Mouse (Mus musculus) liver, embryonic 14.5 days (tissue): ENCODE results near the gene Cd55. TPM values are rescaled to one million over a fixed set of nuclear protein-coding genes. Genes with fewer than 3 reads are reported as not detected.
"Not testable (repeated sequence)": the region's sequence is repeated elsewhere in the genome, so short reads cannot be mapped to it uniquely, and the experiment has no call there.

Experiments used
- ATAC-seq: fragments of 200-750 bp; cut with Nextera tagmentation; 2 replicates; pipeline ENCODE4 v1.8.0; 2017; ENCODE audit warnings: moderate number of reproducible peaks, mild to moderate bottlenecking, moderate library complexity; ENCODE audit not compliant: insufficient read depth
- DNase-seq, 3 experiments: peaks; one replicate each; pipeline ENCODE4 v3.0.0-alpha.2; 2012 to 2013; ENCODE audit warnings: low read depth in 3 of 3, low spot score in 3 of 3
- H3K27ac ChIP-seq: fragments of 300-500 bp; sonication (generic); 2 replicates; pipeline ENCODE4 v1.5.1; 2014; ENCODE audit warnings: moderate library complexity, mild to moderate bottlenecking, control low read depth, inconsistent platforms
- H3K27me3 ChIP-seq: fragments of 300-500 bp; sonication (generic); 2 replicates; pipeline ENCODE4 v1.6.1; 2014; ENCODE audit warnings: mild to moderate bottlenecking, low read length, moderate library complexity; ENCODE audit not compliant: control insufficient read depth, insufficient read depth
- H3K36me3 ChIP-seq: fragments of 300-500 bp; sonication (generic); replicated peaks from 2 replicates; pipeline ENCODE4 v1.6.1; 2014; ENCODE audit warnings: low read depth; ENCODE audit not compliant: control insufficient read depth, insufficient read depth
- H3K4me1 ChIP-seq, 2 experiments: fragments of 200-500 bp in 1 of 2; fragments of 300-500 bp in 1 of 2; sonication (generic) in 1 of 2; replicated peaks; 2 replicates each; pipeline ENCODE4 v1.6.1; 2012 to 2014; ENCODE audit warnings: antibody characterized with exemption in 1 of 2, inconsistent platforms in 1 of 2, low read length in 1 of 2; ENCODE audit not compliant: control insufficient read depth in 2 of 2, insufficient read depth in 2 of 2
- H3K4me2 ChIP-seq: fragments of 300-500 bp; sonication (generic); 2 replicates; pipeline ENCODE4 v1.6.1; 2014; ENCODE audit warnings: low read depth, mild to moderate bottlenecking, control low read depth, moderate library complexity
- H3K4me3 ChIP-seq, 2 experiments: fragments of 200-500 bp in 1 of 2; fragments of 300-500 bp in 1 of 2; sonication (generic) in 1 of 2; 2 replicates each; pipeline ENCODE4 v1.5.1; 2012 to 2014; ENCODE audit warnings: low read depth in 2 of 2, low read length in 2 of 2, mild to moderate bottlenecking in 2 of 2, control low read depth in 1 of 2, inconsistent platforms in 1 of 2, moderate library complexity in 1 of 2; ENCODE audit not compliant: insufficient read depth in 1 of 2
- H3K9ac ChIP-seq: fragments of 300-500 bp; sonication (generic); replicated peaks from 2 replicates; pipeline ENCODE4 v1.6.1; 2014; ENCODE audit warnings: mild to moderate bottlenecking, control low read depth, moderate library complexity
- H3K9me3 ChIP-seq: fragments of 300-500 bp; sonication (generic); 2 replicates; pipeline ENCODE4 v1.6.1; 2016; ENCODE audit warnings: low read length, mixed read lengths; ENCODE audit not compliant: control insufficient read depth
- CTCF ChIP-seq: IDR thresholded peaks from 2 replicates; pipeline ENCODE4 v1.5.1; 2016; ENCODE audit warnings: antibody characterized with exemption, low read depth, control low read depth
- EP300 ChIP-seq: IDR thresholded peaks from 2 replicates; pipeline ENCODE4 v1.6.1; 2016; ENCODE audit warnings: antibody characterized with exemption, low read depth
- WGBS: fragments of 180-500 bp; shearing (Covaris S2); extraction: QIAGEN DNeasy Blood & Tissue Kit; methylation state at CpG from one replicate; pipeline ENCODE4 v1.1.7; 2014; ENCODE audit not compliant: insufficient replicate concordance; 5-methylcytosine and 5-hydroxymethylcytosine counted together
- polyA plus RNA-seq, 2 experiments: library from polyadenylated mRNA; depleted of rRNA in 1 of 2; stranded (reverse) in 1 of 2; unstranded in 1 of 2; fragments of >200 nt; fragmentation: Nextera tagmentation in 1 of 2; extraction: Ambion mirVana in 1 of 2; gene quantifications; 2 replicates each; pipeline versions ENCODE4 v1.2.1 to v1.2.3; 2012 to 2014

Cd55 gene
- polyA plus RNA-seq, 2 experiments: 15.9 to 19.6 TPM

DNA sequence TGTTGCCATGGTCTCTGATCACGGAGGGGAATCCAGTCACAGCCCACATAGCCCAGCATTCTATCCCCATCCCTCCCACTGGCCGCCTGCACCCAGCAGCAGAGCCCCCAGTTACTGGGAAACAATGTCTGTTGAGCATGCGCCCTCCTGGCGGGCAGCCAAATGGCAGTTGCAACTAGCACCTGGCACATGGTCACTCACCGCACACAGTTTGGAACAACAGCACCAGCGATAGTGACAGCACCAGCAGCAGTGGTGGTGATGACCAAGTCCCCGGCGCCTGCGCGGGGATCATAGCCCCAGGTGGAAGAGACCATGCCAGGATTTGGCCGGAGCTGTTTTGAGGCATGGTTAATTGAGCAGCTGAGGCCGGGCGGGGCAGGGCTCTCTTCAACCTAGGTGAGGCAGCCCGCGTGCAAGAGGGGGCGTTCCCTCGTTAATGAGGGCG is 39.9 kb downstream of the Cd55 start, which contains the start of gene Cd55b:
Gene Cd55b (minus strand): TSS at position 346 of the 448 bp plus-strand sequence.
- 0 out of 2 replicates have a peak, but pooled peaks have one; percentile 35 for ATAC-seq
- DNase-seq: no peak
- whole genome bisulfite sequencing: 63% methylated on average over 18 of the region's 18 CpGs

DNA sequence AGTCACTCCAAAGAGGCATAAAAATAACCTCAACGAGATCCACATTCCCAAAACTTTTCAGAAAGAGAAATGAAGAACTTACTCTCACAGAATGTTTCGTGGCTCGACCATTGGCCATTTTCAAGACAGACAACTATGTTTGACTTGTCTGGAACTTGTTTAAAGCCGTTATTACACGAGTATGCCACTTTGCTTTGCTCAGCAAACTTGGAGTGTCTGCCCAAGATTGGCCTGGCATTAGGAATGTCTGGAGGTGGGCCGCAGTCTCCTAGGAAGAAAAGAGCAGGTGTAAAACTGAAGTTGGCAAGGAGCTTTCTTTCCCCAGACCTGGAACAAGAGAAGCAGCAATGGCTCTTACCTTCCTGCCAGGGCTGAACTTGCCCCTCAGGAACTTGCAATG is 40.5 kb downstream of the Cd55 start:
- not testable (repeated sequence) for H3K27me3 ChIP-seq, H3K4me3 ChIP-seq, H3K4me2 ChIP-seq, DNase-seq, H3K27ac ChIP-seq, H3K9ac ChIP-seq, H3K4me1 ChIP-seq, H3K9me3 ChIP-seq, H3K36me3 ChIP-seq
- WGBS: no CpG with 5 or more reads among the region's 6 CpGs
- 0 out of 2 replicates have a peak, but pooled peaks have one; percentile 21 for ATAC-seq

More for the DNA sequence above, 39.9 kb downstream of the Cd55 start, which contains the start of gene Cd55b:
- Histone ChIP-seq H3K36me3 (no peaks in the 10 kb centered on the region), H3K4me1 (no peaks in the 10 kb centered on the region), H3K4me2 (no peak within 1 kb of the TSS), H3K9ac (no peak within 1 kb of the TSS), H3K27ac (no peak within 1 kb of the TSS), H3K27me3 (no peaks in the 10 kb centered on the region), H3K9me3 (no peaks in the 10 kb centered on the region), H3K4me3 (no peak within 1 kb of the TSS)
- TF ChIP-seq EP300 (no peak), CTCF (no peak)

DNA sequence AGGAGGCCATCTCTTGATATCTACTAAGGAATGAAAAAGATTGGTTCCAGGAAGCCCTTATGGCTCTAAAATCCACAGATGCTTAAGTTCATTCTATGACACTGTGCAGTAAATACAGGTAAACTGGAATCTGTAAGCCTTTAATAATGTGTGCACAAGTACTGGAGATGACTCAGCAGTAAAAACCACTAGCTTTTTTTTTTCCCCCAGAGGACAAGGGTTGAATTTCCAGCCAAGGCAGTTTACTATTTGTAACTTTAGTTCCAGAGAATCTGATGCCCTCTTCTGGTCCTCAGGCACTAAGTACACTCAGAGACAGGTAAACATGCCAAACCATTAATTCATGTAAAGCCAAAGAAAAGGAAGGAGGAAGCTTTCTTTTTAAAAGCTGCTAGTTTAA is 65.4 kb downstream of the Cd55 start:
- H3K27me3 ChIP-seq, H3K4me2 ChIP-seq, ATAC-seq, H3K9me3 ChIP-seq, DNase-seq, H3K4me1 ChIP-seq, H3K4me3 ChIP-seq, H3K9ac ChIP-seq, H3K36me3 ChIP-seq, H3K27ac ChIP-seq: not testable (repeated sequence)

Other genes with a start within 250 kb of the Cd55 start
- not detected in 2 replicates for gene Cd55b, start 39.7 kb downstream of the Cd55 start, polyA plus RNA-seq (2012; rRNA removed)
- gene Cd55b, start 39.7 kb downstream of the Cd55 start, polyA plus RNA-seq (2014; fragmentation: Nextera tagmentation; extraction: Ambion mirVana): not detected in 2 replicates
- gene Zp3r, start 166.9 kb upstream of the Cd55 start, polyA plus RNA-seq (2012; rRNA removed): not detected in 2 replicates
- gene Zp3r, start 166.9 kb upstream of the Cd55 start, polyA plus RNA-seq (2014; fragmentation: Nextera tagmentation; extraction: Ambion mirVana): not detected in 2 replicates
- gene C4bp, start 198.9 kb upstream of the Cd55 start, polyA plus RNA-seq (2012; rRNA removed): 0.64 and 0.98 TPM in 2 replicates
- gene C4bp, start 198.9 kb upstream of the Cd55 start, polyA plus RNA-seq (2014; fragmentation: Nextera tagmentation; extraction: Ambion mirVana): 2.2 and 2.7 TPM in 2 replicates